Mouse (Mus musculus) heart, postnatal 0 days (tissue): ENCODE results near the gene Aurkaip1.

Experiments
- CTCF ChIP-seq: IDR thresholded peaks from 2 replicates; pipeline ENCODE4 v1.5.1; 2016; ENCODE audit warnings: antibody characterized with exemption, control low read depth, low read depth
- EP300 ChIP-seq: IDR thresholded peaks from 2 replicates; pipeline ENCODE4 v1.6.1; 2016; ENCODE audit warnings: antibody characterized with exemption, low read depth

DNA sequence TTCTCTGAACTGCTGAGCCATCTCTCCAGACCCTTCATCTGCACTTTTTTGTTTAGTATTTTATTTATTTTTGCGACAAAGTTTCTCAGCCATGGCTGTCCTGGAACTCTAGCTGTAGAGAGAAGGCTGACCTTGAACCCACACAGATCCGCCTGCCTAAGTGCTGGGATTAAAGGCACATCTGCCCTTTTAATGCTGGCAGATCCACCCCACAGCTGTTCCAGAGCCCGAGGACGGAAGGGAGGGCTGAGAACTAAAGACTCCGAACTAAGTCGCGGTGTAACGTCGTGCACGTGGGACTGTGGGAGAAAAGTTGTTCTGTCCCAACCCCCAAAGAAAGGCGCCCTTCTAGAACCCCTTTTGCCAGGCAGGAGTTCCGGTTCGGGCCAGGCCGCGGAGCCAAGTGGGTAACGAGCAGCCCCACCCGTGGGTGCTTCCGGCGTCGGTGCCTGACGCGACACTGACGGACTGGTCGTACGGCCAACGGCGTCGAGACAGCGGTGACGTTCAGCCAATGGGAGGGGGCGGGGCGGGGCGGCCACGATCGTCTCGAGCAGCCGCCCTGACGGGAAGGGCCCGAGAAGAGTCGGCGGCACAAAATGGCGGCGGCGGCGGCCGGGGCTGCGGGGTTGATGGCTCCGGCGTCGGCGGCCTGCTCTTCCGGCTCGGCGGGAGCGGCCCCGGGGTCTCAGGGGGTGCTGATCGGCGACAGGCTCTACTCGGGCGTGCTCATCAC lies 19.0 kb upstream of the Aurkaip1 start, which contains the start of gene Ccnl2:
- TF ChIP-seq CTCF: no peak
- peak; percentile 80 for TF ChIP-seq EP300
